Comparison of ENCODE assay signal across 8 mouse cellular contexts in genomic region chr10:89686139-89686808, GRCm38 (mm10). TPM values are rescaled to one million over a fixed set of nuclear protein-coding genes. Genes with fewer than 3 reads are reported as not detected.
A peak's percentile ranks its signal among the peaks of the same experiment; 100 is the strongest.
DNase-seq lines count a peak whose midpoint lies in the region; ATAC-seq and TF ChIP-seq lines count a peak whose summit lies in the region.

TSS of gene Scyl2 (minus strand) at chr10:89686285.

- ATAC-seq in activated CD4-positive, CD25-positive, alpha-beta regulatory T cell, adult 4 months: peak; percentile 96
- peak; percentile 88 for ATAC-seq in megakaryocyte progenitor cell, adult 5-6 weeks (replicated peaks; ENCODE audit: poor library complexity)

- peak within 1 kb of the TSS; percentile 67 for H3K4me3 ChIP-seq in cortical plate, adult 2 months (ENCODE audit: insufficient read depth, low read length)

- TF ChIP-seq POLR2A in cortical plate, adult 2 months (IDR thresholded peaks at IDR 0.05; ENCODE audit: extremely low read depth, insufficient read depth, low read length): peak; percentile 94

- no peaks in the 10 kb centered on the region; the same call in 1 of the 2 replicates for H3K4me1 ChIP-seq in cortical plate, adult 2 months (ENCODE audit: control insufficient read depth, insufficient read depth, low read length)

- peak within 1 kb of the TSS; percentile 43; the same call in 1 of the 2 replicates for H3K27ac ChIP-seq in cortical plate, adult 2 months (ENCODE audit: insufficient read depth, low read length)

- DNase-seq in gastrocnemius, postnatal 10 days: peak; percentile 95
- DNase-seq in induced T-regulatory cell, adult 2 months (ENCODE audit: low read depth): peak; percentile 98
- DNase-seq in left cerebral cortex, adult 9 months (ENCODE audit: low spot score in 2 of 2): peak; percentile 84 to 94
- DNase-seq in right cerebral cortex, postnatal 14 days: peak; percentile 95
- DNase-seq in urinary bladder, postnatal 36 days (ENCODE audit: low spot score in 2 of 2): peak; percentile 94 to 96

- no peak for TF ChIP-seq CTCF in cortical plate, adult 2 months (IDR thresholded peaks at IDR 0.05; ENCODE audit: extremely low read depth, insufficient read depth, low read length)

RNA-seq across cellular contexts. Expression of gene Scyl2, which starts in this region (rescaled TPM):
- 1 to 10 TPM; 7.6 to 9.0 TPM for polyA plus RNA-seq in activated CD4-positive, CD25-positive, alpha-beta regulatory T cell, adult 4 months (2017; shearing (Covaris generic))
- polyA plus RNA-seq in cortical plate, adult 2 months (2012; rRNA removed): 25.7 and 26.0 TPM in 2 replicates
- 10 to 100 TPM; 11.0 to 13.2 TPM for total RNA-seq in gastrocnemius, postnatal 10 days (2021)
- 21.6 and 28.6 TPM in 2 replicates for total RNA-seq in megakaryocyte progenitor cell, adult 5-6 weeks (2015)
- total RNA-seq in megakaryocyte progenitor cell, adult 5-6 weeks (2017): 24.7 and 28.8 TPM in 2 replicates

Comparison
In these comparisons a context has a peak if more than half of its experiments do, and no peak if none do; other contexts are left out.
1. Peak in every context shown above with its lines: DNase-seq, ATAC-seq, H3K4me3 ChIP-seq and H3K27ac ChIP-seq.